Mouse (Mus musculus) lung, postnatal 4 days (tissue): ENCODE data around the gene Best1.

Experiments used
- DNase-seq, 2 experiments: peaks; one replicate each; pipeline ENCODE4 v3.0.0; 2021

Best1 gene

DNA sequence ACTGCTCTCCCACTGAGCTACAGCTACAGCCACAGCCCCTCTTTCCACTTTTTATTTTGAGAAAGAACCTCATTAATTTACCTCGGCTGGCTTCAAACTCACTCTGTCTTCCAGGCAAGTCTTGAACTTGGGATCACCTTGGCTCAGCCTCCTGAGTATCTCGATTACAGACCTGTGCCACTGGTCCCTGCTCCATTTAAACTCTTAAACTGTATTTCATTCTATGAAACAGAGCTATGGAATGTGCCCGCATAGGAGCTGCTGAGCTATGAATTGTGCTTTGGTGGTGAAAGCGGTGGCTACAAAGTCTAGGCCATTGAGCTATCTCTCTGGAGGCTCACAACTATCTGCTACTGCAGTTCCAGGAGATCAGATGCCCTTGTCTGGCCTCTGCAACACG, 43.5 kb downstream of the Best1 start:
- DNase-seq = no peak

DNA sequence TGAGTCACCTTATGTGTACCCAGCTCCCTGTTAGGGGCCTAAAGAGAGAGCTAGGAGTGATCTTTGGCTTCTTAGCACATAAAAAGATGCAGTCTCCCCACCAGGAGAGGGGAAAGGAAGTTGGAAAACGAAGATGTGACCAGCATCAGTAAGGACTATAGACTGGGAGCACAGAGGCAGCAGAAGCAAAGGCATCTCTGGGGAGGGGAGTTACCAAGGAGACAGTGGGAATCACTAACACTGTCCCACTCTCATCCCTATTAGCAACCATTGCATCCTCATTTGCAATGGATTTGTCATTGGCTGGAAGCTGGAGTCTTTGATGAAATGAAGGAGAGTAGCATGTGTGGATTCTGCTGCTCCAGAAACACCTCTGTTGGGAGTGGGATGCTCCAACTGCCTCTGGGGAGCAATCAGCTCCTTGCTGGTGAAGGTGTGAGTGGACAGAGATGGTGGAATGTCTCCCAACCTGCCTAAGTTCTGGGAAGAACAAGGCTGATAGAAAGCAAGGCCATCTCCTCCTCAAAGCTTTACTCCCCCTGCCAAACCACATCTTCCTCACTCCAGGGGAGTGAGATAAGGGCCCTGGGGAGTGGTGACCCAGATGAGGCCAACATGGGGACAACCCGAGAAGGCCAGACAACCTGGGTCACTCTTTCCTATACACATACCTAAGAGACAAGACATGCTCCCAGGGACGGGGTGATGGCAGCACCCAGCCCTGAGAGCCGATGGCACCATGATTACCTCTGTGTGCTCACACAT, 44.6 kb downstream of the Best1 start:
- no peak for DNase-seq

DNA sequence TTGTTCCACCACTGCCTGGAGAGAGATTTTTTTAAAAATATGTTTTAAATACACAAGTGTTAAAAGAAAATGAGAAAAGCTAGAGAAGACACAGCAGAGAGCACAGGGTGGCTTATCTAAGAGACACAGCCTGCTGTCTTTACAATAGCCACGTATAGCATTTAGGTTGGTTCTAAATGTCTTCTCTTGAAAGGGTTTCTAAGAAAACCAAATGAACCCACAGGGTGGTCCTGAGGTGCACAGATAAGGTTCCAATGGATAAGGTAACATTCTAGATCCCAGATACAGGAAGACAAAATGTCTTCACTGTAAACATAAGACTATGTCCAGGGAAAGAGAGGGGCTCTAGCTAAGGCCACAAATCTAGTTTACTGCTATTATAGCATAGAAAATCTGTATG, 46.0 kb downstream of the Best1 start:
- no peak for DNase-seq

DNA sequence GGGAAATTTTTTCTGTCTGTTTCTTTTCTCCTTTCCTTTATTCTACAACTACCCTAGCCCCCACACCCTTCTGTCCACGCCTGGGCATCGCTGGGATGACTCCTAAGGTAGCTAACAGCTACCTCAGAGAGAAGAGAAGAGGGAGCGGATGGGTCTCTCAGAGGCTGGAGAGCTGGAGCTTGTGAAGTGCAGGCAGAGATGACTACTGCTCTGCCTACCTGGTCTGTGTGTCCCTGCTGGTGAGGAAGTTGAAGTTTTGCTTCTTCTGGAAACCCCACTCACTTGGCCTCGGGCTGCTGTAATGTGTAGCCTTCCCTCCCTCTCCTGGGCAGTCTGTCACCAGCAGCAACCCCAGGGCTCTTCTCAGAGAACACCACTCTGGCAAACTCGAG, 46.6 kb downstream of the Best1 start:
- DNase-seq = peak; percentile 53 to 57

DNA sequence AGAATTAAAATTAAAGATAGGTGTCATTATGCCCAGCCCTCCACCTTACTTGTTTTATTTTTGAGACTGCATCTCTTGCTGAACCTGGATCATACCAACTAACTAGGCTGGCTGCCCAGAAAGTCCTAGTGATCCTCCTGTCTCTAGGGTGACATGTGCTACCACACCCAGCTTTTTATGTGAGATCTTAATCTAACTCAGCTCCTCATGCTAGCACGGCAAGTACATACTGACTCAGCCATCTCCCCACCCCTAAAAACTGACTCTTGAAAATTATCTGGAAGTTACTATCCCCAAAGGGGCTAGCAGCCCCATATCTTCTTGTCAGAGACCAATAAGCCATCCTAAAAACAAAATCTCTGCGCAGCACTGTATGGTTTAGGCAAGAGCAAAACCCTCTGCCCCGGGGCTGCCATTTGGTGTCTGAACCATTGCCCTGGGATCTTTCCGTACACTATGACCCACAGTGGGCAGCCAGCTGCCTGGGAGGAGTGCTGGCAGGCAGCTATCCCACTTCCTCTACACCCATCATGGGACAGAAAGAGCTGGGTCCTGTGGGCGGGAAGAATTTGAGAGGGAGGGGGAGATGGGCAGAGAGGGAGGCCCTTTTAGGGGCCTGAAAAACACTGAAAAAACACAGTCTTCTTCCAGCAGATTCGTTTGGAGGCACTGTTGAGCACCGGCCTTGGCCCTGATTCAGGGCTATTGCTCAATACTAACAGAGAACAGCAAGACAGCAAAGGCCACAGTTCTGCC, 47.2 kb downstream of the Best1 start:
- peak; percentile 85 to 90 for DNase-seq

DNA sequence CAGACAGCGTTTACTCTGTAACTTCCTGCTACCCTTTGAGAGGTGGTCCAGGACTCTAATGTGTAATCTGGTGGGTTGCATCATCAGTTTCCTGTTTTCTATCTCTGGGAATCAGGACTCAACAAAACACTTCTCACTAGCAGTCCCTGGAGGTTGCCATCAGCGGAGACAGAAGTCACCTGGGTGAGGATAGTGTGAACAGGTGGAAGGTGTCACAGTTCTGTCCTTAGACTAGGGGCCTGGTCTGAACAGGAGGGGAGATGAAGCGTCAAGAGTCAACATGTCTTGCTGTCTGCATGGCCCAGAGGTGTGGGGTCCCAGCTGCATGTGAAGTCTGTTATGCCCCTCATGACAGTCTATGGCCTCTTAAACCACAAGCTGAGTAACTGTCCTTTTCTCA, 48.5 kb downstream of the Best1 start:
- DNase-seq = no peak

DNA sequence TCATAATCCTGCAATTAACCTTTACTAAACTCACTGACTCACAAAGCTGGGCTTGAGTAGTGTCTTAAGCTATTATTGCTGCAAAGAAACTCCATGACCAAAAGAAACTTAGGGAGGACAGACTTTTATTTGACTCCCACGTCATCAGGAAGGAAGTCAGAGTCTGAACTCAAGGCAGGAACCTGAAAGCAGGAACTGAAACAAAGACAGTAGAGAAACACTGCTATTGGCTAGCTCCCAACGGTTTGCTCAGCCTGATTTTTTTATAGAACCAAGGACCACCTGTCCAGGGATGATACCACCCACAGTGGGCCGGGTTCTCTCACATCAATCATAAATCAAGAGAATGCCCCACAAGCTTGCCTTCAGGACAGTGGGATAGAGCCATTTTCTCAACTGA, 49.0 kb downstream of the Best1 start:
- DNase-seq = no peak

DNA sequence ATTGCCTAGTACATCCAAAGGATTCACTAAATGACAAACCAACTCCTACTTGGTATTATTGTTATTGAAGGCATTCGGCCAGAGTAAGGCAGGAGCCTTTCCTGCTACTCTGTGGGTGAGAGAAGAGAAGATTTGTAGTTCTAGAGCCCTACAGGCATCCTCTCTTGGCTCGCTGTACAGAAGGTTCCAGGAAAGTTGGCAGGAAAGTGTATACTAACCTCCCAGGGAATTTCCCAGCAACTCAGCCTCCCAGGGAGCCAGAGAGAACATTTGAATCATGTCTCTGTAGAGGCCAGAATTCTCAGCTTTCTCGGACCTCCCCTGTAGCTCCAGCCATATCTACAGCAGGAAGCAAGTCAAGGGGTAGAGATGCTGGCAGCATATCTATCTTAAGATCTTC, 54.4 kb downstream of the Best1 start:
- DNase-seq = no peak

DNA sequence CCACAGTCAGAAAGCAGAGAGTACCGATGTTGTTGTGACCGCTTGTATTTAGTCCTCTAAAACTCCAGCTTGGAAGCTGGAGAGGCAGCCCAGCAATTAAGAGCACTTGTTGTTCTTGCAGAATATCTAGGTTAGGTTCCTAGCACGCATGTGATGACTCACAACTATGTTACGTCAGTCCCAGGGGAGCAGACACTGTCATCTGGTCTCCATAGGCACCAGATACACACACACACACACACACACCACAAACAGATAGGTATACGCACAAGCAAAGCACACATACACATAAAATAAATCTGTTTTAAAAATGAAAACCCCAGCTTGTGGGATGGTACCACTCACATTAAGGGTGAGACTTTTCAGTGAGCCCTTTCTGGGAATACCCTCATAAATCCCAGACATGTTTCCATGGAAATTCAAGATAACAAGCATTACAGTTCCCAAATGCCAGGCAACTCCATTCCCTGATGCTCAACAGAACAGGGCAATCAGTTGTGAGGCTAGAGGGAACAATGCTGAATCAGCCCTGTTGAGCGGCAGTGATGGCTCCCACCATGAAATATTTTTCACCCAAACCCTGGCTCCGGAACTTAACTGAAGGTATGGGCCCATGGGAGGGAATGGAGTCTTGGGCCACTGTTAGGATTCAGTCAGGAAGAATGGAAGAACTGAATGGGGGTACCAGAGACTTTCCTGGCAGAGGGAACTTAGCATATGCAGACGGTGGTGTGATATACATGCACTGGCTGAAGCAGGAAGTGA, 55.5 kb downstream of the Best1 start:
- no peak for DNase-seq

DNA sequence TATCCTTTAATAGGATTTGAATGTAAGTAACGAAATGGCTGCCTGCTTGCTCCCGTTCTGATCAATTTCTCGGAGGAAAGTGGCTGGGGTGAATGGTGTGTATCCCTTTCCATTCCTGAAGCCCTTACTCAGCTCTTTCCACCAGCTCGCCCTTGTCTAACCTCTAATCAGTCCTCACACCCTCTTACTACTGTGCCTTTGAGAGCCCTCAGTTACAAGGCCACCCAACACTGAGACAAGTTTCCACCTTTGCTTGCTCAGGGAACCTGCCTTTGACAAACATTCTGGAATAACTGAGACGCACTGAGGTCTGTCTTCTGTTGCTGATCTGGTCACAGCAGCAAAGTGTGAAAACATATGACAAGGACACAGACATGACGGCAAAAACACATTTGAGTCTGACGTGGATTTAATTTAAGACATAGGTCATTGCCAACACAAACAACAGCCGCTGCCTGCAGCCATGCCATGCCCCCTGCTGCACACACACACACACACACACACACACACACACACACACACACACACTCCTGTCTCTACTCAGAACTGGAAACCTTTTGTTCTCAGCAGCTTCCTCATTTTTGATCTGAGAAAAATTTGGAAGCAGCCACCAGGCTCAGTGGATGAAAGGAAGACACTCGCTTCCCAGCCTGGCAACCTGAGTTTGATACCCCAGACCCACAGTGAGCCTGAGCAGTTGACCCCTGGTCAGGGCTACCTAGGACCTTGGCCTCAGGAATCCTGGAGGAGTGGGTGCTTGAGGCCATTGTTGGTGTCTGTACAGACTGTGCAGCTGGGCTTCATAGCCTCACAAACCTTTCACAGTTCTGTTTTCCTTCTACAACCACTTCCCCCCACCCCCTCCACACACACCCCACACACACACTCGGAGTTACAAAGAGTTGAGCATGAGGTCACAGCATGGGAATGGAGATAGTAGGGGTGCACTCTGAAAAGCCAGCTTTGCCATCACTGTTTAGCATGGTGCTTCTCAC, 58.6 kb downstream of the Best1 start:
- peak in 1 of 2 experiments; percentile 44 for DNase-seq

DNA sequence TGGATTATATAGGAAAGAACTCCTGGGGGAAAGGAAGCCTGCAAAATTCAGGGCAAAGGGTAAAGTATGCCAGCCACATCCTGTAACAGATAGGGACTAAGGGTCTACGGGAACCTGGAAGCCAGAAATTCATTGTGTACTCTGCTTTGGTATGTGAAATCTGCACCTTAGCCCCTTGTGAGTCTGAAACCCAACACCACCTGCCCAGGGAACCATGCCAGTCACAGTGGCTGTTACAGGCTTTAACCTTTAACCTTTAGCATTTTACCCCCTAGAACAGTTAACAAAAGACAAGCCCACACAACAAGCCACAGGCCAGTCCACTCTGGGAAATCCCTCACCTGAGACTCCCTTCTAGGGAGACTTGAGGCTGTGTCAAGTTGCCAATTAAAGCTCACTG, 59.6 kb downstream of the Best1 start:
- no peak for DNase-seq

DNA sequence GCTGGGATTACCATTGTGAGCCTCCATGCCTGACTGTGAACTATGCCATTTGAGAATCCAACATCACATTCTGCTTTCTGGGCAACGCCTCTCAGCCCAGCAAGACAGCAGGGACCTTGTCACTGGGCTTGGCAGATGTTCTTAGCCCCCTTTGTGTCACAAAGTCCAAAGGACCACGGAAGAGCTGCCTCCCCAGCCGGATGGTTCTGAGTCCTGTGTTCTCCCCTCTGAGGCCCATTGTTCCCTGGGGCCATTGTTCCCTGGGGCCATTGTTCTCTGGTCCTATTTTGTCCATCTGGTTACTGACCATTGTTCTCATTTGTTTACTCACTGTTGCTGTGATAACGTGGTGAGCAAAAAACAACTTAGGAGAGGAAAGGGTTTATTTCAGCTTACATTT, 60.5 kb downstream of the Best1 start:
- no peak for DNase-seq

DNA sequence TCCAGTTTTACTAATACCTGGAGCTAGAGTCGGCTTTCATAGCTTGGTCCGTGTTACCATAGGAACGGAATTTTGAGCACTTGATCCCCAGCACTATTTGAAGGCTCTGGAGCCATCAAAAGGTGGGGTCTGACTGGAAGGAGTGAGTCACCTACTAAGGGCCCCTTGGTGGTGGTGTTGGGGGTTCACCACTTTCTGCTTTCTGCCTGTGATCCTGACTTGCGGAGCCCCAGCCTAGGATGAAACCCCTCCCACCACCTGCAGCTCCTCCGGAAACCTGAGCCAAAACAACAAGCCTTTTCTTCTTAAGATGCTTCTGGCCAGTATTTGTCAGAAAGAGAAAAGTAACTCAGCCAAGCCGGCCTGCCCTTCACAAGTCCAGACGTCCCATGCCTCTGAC, 61.6 kb downstream of the Best1 start:
- DNase-seq = no peak

DNA sequence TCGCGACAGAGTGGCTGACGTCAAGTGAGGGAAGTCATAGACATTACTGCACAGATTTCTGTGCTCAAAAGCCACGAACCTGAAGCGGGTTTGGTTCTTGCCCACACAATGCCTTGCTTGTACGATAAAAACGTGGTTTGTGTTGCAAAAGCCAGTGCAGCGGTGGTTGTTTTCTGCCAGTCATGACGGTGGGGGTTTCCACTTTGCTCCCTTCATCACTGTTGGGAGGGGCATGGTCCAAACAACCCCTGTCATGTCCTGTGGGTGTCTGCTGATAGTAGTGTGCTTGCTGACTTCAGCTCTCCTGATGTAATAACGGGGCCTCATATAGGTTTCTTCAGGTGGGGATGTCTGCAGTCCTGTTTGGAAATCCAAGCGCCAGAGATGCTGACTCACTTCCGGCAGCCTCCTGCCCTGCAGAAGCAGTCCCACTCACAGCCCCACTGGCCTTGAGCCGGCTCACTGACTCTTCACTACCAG, 62.6 kb downstream of the Best1 start:
- DNase-seq = peak; percentile 53 to 60

DNA sequence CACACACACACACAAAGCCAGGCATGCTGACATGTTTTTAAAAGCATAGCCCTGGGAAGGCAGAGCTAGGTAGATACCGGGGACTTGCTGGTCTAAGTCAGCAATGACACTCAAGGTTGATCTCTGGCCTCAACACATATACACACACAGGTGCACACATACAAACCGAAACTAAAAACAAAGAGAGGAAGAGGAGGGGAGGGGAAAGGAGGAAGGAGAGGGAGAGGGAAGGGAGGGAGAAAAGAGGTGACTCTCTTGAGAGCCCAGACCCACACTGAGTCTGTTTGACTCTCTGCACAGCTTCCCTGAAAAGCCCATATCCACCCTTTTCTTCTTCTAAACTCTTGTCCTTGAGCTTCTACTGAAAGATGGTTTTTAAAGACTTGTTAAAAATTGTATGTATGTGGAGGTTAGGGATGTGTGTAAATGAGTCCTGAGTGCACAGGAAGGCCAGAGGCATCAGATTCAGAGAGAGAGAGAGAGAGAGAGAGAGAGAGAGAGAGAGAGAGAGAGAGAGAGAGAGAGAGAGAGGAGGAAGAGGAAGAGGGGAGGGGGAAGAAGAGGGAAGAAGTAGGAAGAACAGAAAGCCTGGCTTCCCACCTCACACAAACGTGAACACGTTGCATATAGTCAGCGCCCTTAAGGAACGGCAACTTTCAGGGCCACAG, 63.1 kb downstream of the Best1 start:
- no peak for DNase-seq

DNA sequence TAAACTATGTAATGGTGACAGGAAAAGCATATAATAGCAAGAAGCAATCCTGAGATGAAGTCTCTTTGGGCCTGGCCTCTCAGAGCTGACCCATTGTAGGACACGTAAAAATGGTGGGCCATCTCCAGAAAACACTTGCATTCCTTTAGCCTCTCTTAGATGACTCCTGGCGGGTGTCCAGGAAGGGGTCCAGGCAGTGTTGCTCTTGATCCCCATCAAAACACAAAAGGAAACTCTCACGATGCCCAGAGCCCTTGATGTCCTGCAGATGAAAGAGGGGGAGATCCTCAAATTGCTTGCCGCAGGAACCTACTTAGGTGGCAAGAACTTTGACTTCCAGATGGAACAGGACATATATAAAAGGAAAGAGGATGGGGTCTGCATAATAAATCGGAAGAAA, 64.0 kb downstream of the Best1 start:
- DNase-seq = no peak

DNA sequence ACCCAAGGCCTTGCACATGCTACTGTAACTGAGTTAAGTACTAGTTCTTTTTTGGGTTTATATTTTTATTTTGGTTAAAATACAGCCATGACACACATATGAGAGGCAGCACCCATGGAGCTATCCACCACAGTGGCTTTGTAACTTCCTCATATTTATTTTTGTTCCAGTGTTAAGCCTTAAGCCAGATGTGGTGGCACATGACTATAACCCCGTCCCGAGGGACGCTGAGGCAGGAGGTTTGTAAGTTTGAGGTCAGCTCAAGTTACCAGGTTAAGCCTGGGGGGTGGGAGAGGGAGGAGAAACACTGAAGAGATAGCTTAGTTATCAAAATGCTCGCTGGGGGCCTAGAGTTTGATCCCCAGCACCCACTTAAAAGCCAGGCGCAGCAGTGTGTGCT, 64.9 kb downstream of the Best1 start:
- no peak for DNase-seq
